Mouse (Mus musculus): ENCODE measurements at regions not wholly inside any gene's neighbourhood (a gene's known extent, or its start where the extent isn't known, plus 50 kb on each side); places are given as distances from the start of the nearest gene placed in this dataset.

DNA sequence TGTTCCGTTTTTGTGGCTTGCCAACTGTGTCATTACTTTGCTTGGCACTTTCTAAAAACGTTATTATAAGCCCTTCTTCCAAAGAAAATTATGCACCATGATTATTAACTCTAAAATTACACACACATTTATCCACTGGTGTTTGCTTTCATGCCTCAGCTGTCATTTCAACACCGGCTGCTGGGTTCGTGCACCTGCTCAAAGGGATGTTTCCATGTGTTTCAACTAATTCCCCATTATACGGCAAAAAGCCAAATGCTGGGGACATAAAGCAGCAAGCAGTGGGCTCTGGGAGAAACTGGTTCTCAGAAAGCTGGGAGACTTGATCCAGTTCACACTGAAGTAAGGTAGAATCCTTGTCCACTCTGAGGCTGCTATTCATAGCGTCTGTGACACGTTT, 479.0 kb downstream of the Cdh26 start:
- H3K9me3 ChIP-seq (replicated peaks) = peaks cover 62% of the 10 kb centered on the region
- no peak for DNase-seq (ENCODE audit: low spot score)
- no peak for ATAC-seq (ENCODE audit: extremely low read depth, insufficient number of reproducible peaks, low FRiP score, poor library complexity, severe bottlenecking)
- TF ChIP-seq TAL1 (conservative IDR thresholded peaks at IDR 0.05; ENCODE audit: low read depth, low read length) = no peak
- TF ChIP-seq GATA2 (IDR thresholded peaks at IDR 0.05; ENCODE audit: borderline replicate concordance, low read depth, low read length) = no peak
- TF ChIP-seq GATA1 (IDR thresholded peaks at IDR 0.05; ENCODE audit: borderline replicate concordance, low read length) = no peak
- TF ChIP-seq CTCF (IDR thresholded peaks at IDR 0.05; ENCODE audit: low read depth, low read length) = no peak
- TF ChIP-seq POLR2AphosphoS5 (IDR thresholded peaks at IDR 0.05; ENCODE audit: insufficient replicate concordance, low read depth, low read length) = no peak
- no peaks in the 10 kb centered on the region for H3K4me1 ChIP-seq (ENCODE audit: insufficient read depth, low read depth, low read length)
- H3K36me3 ChIP-seq (replicated peaks) = no peaks in the 10 kb centered on the region
- H3K4me3 ChIP-seq (ENCODE audit: low read depth, low read length) = no peak overlapping the region
- H3K27me3 ChIP-seq (ENCODE audit: insufficient read depth, low read length) = no peaks in the 10 kb centered on the region

- no peaks in the 10 kb centered on the region for H3K27me3 ChIP-seq (ENCODE audit: insufficient read depth, low read length)
- DNase-seq (ENCODE audit: low spot score) = no peak
- no peak for TF ChIP-seq CTCF (IDR thresholded peaks at IDR 0.05; ENCODE audit: low read depth, low read length)
- no peak for TF ChIP-seq TAL1 (conservative IDR thresholded peaks at IDR 0.05; ENCODE audit: low read depth, low read length)
- TF ChIP-seq POLR2AphosphoS5 (IDR thresholded peaks at IDR 0.05; ENCODE audit: insufficient replicate concordance, low read depth, low read length) = no peak
- TF ChIP-seq GATA1 (IDR thresholded peaks at IDR 0.05; ENCODE audit: borderline replicate concordance, low read length) = no peak
- no peak for TF ChIP-seq GATA2 (IDR thresholded peaks at IDR 0.05; ENCODE audit: borderline replicate concordance, low read depth, low read length)
- H3K4me1 ChIP-seq (ENCODE audit: insufficient read depth, low read depth, low read length) = no peaks in the 10 kb centered on the region
- no peak overlapping the region for H3K4me3 ChIP-seq (ENCODE audit: low read depth, low read length)
- no peaks in the 10 kb centered on the region for H3K36me3 ChIP-seq (replicated peaks)
- H3K9me3 ChIP-seq (replicated peaks) = peaks cover 67% of the 10 kb centered on the region
- ATAC-seq (ENCODE audit: extremely low read depth, insufficient number of reproducible peaks, low FRiP score, poor library complexity, severe bottlenecking) = no peak
These were observed 481.3 kb downstream of the Cdh26 start for GRCm38 (mm10) chr2:178911646-178912045.

GRCm38 (mm10) chr2:178916316-178917033, 486.1 kb downstream of the Cdh26 start:
- Histone ChIP-seq H3K9me3 (replicated peaks) (peaks cover 82% of the 10 kb centered on the region), H3K4me1 (ENCODE audit: insufficient read depth, low read depth, low read length) (no peaks in the 10 kb centered on the region), H3K27me3 (ENCODE audit: insufficient read depth, low read length) (no peaks in the 10 kb centered on the region), H3K36me3 (replicated peaks) (no peaks in the 10 kb centered on the region), H3K4me3 (ENCODE audit: low read depth, low read length) (no peak overlapping the region)
- TF ChIP-seq TAL1 (conservative IDR thresholded peaks at IDR 0.05; ENCODE audit: low read depth, low read length) (no peak), GATA1 (IDR thresholded peaks at IDR 0.05; ENCODE audit: borderline replicate concordance, low read length) (no peak), CTCF (IDR thresholded peaks at IDR 0.05; ENCODE audit: low read depth, low read length) (no peak), POLR2AphosphoS5 (IDR thresholded peaks at IDR 0.05; ENCODE audit: insufficient replicate concordance, low read depth, low read length) (no peak), GATA2 (IDR thresholded peaks at IDR 0.05; ENCODE audit: borderline replicate concordance, low read depth, low read length) (no peak)
- DNase-seq (ENCODE audit: low spot score) (no peak), ATAC-seq (ENCODE audit: extremely low read depth, insufficient number of reproducible peaks, low FRiP score, poor library complexity, severe bottlenecking) (no peak)

DNA sequence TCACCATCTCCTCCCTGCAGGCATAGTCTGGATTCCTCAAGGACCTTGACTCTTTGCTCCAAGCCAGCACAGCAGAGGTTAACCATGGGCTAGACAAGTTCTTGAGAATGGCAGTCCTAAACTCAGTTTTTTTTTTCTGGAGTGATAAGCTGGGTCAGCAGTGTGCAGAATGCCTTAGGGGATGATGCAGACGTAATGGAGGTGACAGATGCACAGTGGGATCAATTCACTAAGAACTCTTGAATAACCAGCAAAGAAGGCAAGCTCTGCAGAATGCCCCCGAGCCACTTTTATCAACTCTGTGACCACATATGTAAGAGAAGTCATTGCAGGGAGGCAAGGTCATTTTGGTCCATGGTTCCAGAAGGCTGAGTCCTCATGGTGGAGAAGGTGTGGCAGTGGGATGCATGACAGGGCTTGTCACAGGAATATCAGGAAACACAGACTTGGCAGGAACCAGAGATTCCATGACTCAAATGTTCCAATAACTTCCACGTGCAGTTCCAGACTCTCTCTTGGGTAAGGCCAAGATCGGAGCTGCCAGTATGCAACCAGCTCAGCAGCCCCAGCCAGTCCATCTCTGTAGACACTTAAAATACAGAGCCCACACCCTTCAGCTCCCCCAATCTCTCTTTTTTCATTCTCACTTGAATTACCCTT, 494.3 kb downstream of the Cdh26 start:
- Histone ChIP-seq H3K9me3 (replicated peaks) (peaks cover 75% of the 10 kb centered on the region), H3K4me3 (ENCODE audit: low read depth, low read length) (no peak overlapping the region), H3K4me1 (ENCODE audit: insufficient read depth, low read depth, low read length) (no peaks in the 10 kb centered on the region), H3K36me3 (replicated peaks) (no peaks in the 10 kb centered on the region), H3K27me3 (ENCODE audit: insufficient read depth, low read length) (no peaks in the 10 kb centered on the region)
- TF ChIP-seq GATA2 (IDR thresholded peaks at IDR 0.05; ENCODE audit: borderline replicate concordance, low read depth, low read length) (no peak), GATA1 (IDR thresholded peaks at IDR 0.05; ENCODE audit: borderline replicate concordance, low read length) (no peak), TAL1 (conservative IDR thresholded peaks at IDR 0.05; ENCODE audit: low read depth, low read length) (no peak), CTCF (IDR thresholded peaks at IDR 0.05; ENCODE audit: low read depth, low read length) (no peak), POLR2AphosphoS5 (IDR thresholded peaks at IDR 0.05; ENCODE audit: insufficient replicate concordance, low read depth, low read length) (no peak)
- ATAC-seq (ENCODE audit: extremely low read depth, insufficient number of reproducible peaks, low FRiP score, poor library complexity, severe bottlenecking) = no peak
- no peak for DNase-seq (ENCODE audit: low spot score)

GRCm38 (mm10) chr2:178927038-178927660, 496.8 kb downstream of the Cdh26 start:
- DNase-seq (ENCODE audit: low spot score) (no peak), ATAC-seq (ENCODE audit: extremely low read depth, insufficient number of reproducible peaks, low FRiP score, poor library complexity, severe bottlenecking) (no peak)
- H3K4me3 ChIP-seq (ENCODE audit: low read depth, low read length) = no peak overlapping the region
- TF ChIP-seq TAL1 (conservative IDR thresholded peaks at IDR 0.05; ENCODE audit: low read depth, low read length) (no peak), GATA2 (IDR thresholded peaks at IDR 0.05; ENCODE audit: borderline replicate concordance, low read depth, low read length) (no peak), CTCF (IDR thresholded peaks at IDR 0.05; ENCODE audit: low read depth, low read length) (no peak), GATA1 (IDR thresholded peaks at IDR 0.05; ENCODE audit: borderline replicate concordance, low read length) (no peak), POLR2AphosphoS5 (IDR thresholded peaks at IDR 0.05; ENCODE audit: insufficient replicate concordance, low read depth, low read length) (no peak)
- H3K4me1 ChIP-seq (ENCODE audit: insufficient read depth, low read depth, low read length) = no peaks in the 10 kb centered on the region
- peaks cover 67% of the 10 kb centered on the region for H3K9me3 ChIP-seq (replicated peaks)
- H3K36me3 ChIP-seq (replicated peaks) = no peaks in the 10 kb centered on the region
- no peaks in the 10 kb centered on the region for H3K27me3 ChIP-seq (ENCODE audit: insufficient read depth, low read length)

DNA sequence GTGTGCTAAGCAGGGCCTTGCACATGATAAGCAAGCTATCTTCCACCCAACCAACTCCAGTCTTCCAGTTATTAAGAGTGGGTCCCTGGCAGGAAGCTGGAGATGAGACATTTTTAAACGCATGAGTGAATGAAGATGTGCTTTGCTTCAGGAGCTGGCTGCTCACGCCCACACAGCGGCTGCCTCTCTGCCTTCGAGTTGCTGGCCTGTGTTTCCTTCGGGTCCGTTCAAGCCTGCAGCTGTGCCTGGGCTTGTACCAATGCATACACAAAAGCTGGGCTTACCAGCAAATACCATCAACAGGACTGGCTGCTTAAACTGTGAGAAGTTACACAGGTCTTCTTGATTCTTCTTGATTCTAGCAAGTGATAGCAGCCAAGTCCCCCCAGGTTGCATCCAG, 498.7 kb downstream of the Cdh26 start:
- peaks cover 74% of the 10 kb centered on the region for H3K9me3 ChIP-seq (replicated peaks)
- DNase-seq (ENCODE audit: low spot score) (no peak), ATAC-seq (ENCODE audit: extremely low read depth, insufficient number of reproducible peaks, low FRiP score, poor library complexity, severe bottlenecking) (no peak)
- H3K36me3 ChIP-seq (replicated peaks) = no peaks in the 10 kb centered on the region
- no peaks in the 10 kb centered on the region for H3K4me1 ChIP-seq (ENCODE audit: insufficient read depth, low read depth, low read length)
- H3K4me3 ChIP-seq (ENCODE audit: low read depth, low read length) = no peak overlapping the region
- no peaks in the 10 kb centered on the region for H3K27me3 ChIP-seq (ENCODE audit: insufficient read depth, low read length)
- TF ChIP-seq GATA2 (IDR thresholded peaks at IDR 0.05; ENCODE audit: borderline replicate concordance, low read depth, low read length) = no peak
- TF ChIP-seq CTCF (IDR thresholded peaks at IDR 0.05; ENCODE audit: low read depth, low read length) = no peak
- TF ChIP-seq GATA1 (IDR thresholded peaks at IDR 0.05; ENCODE audit: borderline replicate concordance, low read length) = no peak
- no peak for TF ChIP-seq TAL1 (conservative IDR thresholded peaks at IDR 0.05; ENCODE audit: low read depth, low read length)
- no peak for TF ChIP-seq POLR2AphosphoS5 (IDR thresholded peaks at IDR 0.05; ENCODE audit: insufficient replicate concordance, low read depth, low read length)
